Mouse (Mus musculus): ENCODE data around the gene Smpdl3b. TPM values are rescaled to one million over a fixed set of nuclear protein-coding genes. Genes with fewer than 3 reads are reported as not detected.

The Smpdl3b gene
- total RNA-seq, 2 experiments from 2014 or later: 2.3 to 2.6 TPM

DNA sequence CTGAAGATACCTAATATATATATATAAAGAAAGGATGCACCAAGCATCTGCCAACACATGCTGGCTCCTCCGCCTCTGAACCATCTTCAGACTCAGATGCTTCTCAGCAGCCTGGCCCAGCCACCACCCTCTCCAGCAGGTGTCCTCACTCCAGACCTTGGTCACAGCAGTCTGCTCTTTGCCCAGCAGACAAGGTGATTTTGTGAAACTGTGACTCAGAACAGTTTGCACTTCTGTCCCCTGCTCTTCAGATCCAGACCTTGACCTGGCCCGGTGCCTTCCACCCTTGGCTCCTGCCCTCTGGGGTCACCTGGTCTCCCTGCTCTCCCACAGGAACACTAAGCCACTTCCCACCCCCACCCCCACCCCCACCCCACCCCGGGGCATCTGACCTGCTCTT, 21.2 kb downstream of the Smpdl3b start:
- DNase-seq (ENCODE audit: low spot score in 2 of 2): no peak

DNA sequence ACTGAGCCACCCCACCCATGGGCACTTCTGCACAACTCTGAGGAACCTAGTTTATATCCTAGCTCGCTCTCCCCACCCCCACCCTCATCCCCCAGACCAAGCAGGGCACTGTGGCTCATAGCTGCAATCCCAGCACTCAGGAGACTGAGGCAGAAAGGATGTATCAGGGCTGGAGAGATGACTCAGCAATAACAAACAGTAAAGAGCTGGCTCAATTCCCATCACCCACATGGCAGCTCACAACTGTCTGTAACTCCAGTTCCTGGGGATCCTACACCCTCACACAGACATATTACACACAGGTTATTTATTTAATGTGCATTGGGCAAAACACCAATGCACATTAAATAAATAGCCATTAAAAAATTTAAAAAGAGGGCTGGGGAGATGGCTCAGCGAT, 21.7 kb downstream of the Smpdl3b start:
- no peak for DNase-seq (ENCODE audit: low spot score in 2 of 2)

DNA sequence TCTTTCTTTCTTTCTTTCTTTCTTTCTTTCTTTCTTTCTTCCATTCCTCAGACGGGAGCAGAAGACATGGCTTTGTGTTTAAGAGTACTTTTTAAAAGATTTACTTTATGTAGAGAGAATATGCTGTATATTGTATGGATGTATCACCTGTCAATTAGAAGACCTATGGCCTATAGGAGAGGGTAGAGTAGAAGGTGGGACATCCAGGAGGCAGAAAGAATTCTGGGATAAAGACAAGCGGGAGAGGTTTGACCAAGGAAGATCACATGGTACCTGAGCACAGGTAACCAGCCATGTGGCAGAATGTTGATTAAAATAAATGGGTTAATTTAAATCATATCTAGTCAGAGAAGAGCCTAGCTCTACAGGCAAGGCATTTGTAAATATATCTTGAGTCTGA, 22.3 kb downstream of the Smpdl3b start:
- no peak for DNase-seq (ENCODE audit: low spot score in 2 of 2)

DNA sequence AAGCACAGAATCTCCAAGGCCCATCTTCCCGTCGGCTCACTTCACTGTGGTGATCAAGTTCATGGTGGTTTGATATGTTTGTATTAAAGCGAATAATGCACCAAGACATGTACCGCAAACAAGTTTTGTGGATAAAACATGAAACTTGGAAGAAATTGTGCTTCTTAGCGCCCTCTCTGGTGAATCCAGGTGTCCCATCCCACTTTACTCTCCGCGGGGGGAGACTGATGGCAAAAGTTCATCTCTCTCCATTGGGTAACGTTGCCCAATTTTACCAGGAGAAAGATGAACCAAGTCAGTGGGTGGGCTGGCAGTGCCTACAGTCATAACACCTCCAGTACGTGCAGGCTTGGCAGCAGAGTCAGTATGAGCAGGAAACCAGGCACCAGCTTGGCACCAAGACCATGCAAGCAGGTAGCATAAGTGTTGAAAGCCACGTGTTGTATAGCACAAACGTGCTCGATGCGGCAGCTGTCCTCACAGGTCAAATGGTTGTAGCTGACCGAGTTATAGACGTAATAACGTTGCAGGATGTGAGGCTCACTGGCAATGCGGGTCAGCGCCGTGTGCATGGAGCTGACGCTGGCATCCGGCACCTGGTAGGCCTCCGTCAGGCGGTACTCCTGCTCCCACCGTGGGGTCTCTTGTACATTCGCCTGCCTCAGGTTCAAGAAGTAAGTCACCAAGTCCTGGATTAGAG, 23.8 kb downstream of the Smpdl3b start:
- DNase-seq (ENCODE audit: low spot score in 2 of 2): no peak

DNA sequence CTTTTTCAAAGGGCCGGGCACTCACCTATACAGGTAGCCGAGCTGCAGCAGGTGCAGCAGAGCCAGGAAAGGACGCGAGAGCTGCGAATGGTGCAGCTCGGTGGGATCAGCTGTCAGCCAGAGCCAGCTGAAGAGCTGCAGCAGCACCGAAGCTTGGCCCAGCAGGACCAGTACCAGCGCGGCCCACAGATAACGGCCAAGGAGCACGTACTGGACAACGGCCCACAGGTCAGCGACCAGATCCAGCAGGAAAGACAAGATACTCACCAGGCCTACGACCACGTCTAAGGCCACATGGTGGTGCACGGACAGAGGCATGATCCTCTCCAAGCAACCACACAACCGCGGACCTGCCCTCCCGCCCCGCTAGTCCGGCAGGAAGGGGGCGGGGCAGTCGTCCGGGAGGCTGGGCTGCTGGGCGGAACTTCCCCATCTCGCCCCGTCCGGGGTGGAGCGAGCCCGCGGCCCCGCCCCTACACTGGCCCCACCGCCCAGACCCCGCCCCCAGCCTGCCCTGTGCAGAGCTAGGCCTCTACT, 24.8 kb downstream of the Smpdl3b start, which contains the start of gene Xkr8:
Gene Xkr8 (minus strand): TSS at position 399 of the 537 bp plus-strand sequence.
- DNase-seq (ENCODE audit: low spot score in 2 of 2): peak; percentile 88 to 94

DNA sequence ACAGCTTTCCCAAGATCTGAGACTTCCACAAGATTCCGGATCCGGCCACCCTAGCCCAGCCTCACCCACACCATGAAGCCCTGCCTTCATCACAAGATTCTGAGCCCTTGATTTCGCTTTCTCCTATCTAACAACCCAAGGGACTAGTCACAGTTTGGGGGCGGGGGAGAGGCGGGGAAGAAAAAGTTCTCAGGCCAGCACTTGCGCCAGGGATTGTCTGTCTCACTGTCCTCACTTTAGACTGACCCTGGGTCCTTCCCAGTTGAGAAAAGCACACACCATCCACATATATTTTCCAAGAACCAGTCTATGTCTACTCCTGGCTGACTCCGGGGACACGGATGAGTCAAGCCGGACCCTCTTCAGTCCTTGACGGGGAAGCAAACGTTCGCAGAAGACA, 25.4 kb downstream of the Smpdl3b start:
- DNase-seq (ENCODE audit: low spot score in 2 of 2): no peak

DNA sequence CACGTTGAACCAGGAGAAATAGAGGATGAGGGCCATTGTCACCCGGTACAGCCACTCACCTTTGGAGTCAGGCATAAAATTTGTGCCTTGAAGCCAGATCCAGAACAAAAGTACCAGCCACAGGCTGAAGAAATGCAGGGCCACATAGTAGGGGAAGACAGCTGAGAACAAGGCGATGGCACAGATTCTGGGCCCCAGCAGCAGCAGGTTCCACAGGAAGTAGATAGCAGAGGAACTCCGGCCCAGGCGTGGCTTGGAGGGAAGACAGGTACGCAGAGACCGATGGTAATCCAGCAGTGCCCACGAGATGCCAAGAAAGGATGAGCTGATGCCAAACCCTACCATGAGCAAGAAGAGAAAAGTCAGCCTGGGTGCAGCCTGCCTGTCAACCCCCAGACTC, 28.8 kb downstream of the Smpdl3b start:
- no peak for DNase-seq (ENCODE audit: low spot score in 2 of 2)

DNA sequence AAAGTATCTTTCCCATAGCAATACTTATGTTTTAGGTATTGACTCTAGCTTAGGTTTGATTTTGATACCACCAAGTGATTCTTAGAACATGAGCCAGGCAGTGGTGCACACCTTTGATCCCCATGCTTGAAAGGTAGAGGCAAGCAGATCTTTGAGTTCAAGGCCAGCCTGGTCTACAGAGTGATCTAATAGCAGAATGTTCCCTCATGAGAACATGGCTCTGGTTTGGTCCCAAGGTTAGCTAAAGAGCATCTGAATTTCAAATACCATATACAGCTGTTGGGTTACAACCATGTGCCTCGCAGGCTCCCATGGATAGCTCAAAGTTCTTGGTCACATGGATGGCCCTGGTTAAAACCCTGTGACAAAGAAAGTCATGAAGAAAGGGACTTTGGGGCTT, 38.8 kb downstream of the Smpdl3b start:
- no peak for DNase-seq (ENCODE audit: low spot score in 2 of 2)

DNA sequence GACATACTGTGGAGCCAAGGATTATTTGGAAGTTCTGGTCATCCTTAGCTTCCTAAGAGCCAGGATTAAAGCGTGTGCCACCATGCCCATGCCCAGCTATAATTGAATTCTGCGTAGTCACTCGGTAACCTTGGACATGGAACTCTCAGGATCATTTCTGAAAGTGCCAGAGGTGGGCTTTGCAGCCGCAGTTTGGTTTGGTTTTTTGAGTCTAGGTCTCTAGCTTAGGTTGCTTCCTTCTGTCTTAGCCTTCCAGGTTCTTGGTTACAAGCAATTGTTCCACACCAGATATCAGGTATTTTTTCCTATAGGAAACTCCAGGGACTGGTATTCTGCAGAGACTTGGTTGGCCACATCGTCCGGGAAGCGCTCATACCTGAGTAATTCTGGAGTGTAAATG, 43.9 kb downstream of the Smpdl3b start:
- no peak for DNase-seq (ENCODE audit: low spot score in 2 of 2)

DNA sequence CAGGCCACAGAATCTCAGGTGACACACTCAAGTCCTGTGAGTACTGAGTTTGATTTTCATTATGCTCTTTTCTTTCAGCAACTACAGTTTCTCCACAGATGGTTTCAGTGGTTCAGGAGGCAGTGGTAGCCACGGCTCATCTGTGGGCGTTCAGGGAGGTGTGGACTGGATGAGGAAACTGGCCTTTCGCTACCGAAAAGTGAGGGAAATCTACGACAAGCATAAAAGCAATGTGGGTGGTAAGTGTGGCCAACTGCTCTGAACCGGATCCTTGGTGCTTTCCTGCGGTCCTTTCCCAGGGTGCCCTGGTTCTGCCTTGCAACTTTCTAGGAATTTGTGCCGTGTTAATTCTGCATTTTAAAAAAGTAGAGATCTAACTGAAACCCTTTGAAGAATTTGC, 50.2 kb downstream of the Smpdl3b start:
- DNase-seq (ENCODE audit: low spot score in 2 of 2): no peak

DNA sequence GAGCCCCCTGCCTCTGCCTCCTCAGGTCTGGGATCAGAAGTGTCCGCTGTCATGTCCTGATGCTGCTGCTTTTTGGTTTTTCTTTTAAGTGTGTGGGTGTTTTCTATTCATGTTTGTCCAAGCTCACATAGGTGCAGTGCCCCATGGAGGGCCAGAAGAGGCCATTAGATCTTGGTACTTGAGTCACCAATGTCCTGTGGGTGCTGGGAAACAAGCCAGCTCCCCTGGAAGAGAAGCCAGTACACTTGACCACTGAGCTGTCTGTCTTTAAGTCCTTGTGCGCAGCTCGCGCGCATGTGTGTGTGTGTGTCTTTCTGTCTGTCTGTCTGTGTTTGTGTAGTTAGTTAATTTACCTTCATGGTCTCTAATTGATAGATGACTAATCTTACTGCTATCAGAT, 55.0 kb downstream of the Smpdl3b start:
- no peak for DNase-seq (ENCODE audit: low spot score in 2 of 2)

DNA sequence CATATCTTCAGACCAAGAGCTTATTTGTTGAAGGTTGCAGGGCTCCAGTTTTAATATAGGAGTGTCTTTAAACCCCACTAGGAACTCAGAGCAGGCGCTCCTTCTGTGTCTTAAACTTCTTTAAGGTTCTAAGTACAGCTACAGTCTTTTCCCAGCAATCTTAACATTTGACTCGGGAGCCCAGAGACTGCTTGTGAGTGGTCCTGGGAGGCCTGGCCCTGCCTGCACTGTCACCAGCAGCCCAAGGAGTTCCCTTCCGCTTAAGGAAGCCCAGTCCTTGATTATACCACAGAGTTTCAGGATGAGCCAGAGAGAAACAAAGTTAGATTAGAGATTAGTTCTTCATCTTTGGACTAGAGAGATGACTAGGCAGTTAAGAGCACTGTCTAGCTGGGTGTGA, 63.7 kb downstream of the Smpdl3b start:
- DNase-seq (ENCODE audit: low spot score in 2 of 2): no peak

DNA sequence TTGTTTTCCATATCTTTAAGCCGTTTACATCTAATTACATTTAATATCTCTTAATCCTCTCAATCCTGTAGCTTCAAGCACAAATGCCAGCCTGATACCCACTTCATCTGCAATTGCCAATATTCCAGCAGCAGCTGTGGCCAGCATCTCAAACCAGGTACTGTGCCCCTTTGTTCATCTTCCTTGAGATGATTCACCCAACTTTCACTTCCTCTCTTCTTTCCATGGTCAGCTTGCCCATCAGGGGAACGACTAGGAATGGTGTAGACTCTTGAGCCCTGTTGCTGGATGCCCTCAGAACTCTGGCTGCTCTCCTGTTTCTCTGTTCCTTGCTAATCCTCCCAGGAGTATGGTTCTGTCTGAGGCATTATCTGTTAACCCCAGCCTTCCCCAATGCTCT, 67.4 kb downstream of the Smpdl3b start:
- DNase-seq (ENCODE audit: low spot score in 2 of 2): no peak

Other genes with a start within 250 kb of the Smpdl3b start
- 1 to 10 TPM; 2.0 to 2.8 TPM for gene Sesn2, start 246.8 kb downstream of the Smpdl3b start, total RNA-seq (2021)
- 100 to 1,000 TPM; 213 to 218 TPM for gene Atpif1, start 223.6 kb downstream of the Smpdl3b start, total RNA-seq (2021)
- gene Dnajc8, start 221.7 kb downstream of the Smpdl3b start, total RNA-seq (2021): 10 to 100 TPM; 71.4 to 79.4 TPM
- gene Ptafr, start 193.2 kb downstream of the Smpdl3b start, total RNA-seq (2021): 1 to 10 TPM; 3.5 to 3.9 TPM
- gene Eya3, start 118.3 kb downstream of the Smpdl3b start, total RNA-seq (2021): 10 to 100 TPM; 22.2 to 23.6 TPM
- gene Xkr8, start 24.7 kb downstream of the Smpdl3b start, total RNA-seq (2021): 1 to 10 TPM; 2.8 to 5.3 TPM
- gene Rpa2, start 11.1 kb upstream of the Smpdl3b start, total RNA-seq (2021): 10 to 100 TPM; 25.0 to 25.9 TPM
- 1 to 10 TPM; 3.2 to 3.4 TPM for gene Themis2, start 39.1 kb upstream of the Smpdl3b start, total RNA-seq (2021)
- 10 to 100 TPM; 30.6 to 31.3 TPM for gene Ppp1r8, start 85.9 kb upstream of the Smpdl3b start, total RNA-seq (2021)
- 10 to 100 TPM; 42.5 to 45.7 TPM for gene Stx12, start 127.3 kb upstream of the Smpdl3b start, total RNA-seq (2021)
- 10 to 100 TPM; 31.5 to 38.4 TPM for gene Fam76a, start 165.3 kb upstream of the Smpdl3b start, total RNA-seq (2021)
- gene Fgr, start 216.8 kb upstream of the Smpdl3b start, total RNA-seq (2021): under 1 TPM; 0.47 to 0.78 TPM